Mouse (Mus musculus): ENCODE measurements around the gene Ccdc93.

DNA sequence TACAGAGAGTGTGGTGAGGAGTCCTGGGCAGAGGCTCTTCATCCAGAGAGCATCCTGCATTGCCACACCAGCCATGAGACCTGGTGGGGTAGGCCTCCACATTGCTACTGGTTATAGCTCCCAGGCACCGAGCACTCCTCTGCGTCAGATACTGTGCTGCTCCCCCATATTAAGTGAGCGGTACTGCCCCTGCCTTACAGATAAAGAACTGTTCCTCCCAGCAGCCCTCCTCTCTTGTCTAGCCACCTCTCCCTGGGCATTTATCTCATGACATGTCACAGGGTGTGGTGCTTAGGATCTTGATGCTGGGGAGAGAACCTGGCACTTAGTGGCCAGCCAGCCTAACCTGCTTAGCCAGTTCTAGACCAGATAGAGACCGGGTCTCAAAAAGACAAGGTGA lies 66.2 kb downstream of the Ccdc93 start:
- TF ChIP-seq GATA1 (IDR thresholded peaks at IDR 0.05; ENCODE audit: borderline replicate concordance, low read length), result no peak
- TF ChIP-seq FLI1 (IDR thresholded peaks at IDR 0.05; ENCODE audit: low read length), result no peak

Measured in megakaryocyte, embryonic 14.5 days (primary cell).